Mouse (Mus musculus) gastrocnemius, postnatal 14 days (tissue): ENCODE measurements around the gene Kcnh6. TPM values are rescaled to one million over a fixed set of nuclear protein-coding genes. Genes with fewer than 3 reads are reported as not detected.
"Not testable (repeated sequence)": the region's sequence is repeated elsewhere in the genome, so short reads cannot be mapped to it uniquely, and the experiment has no call there.

ENCODE experiments used
- DNase-seq: peaks from one replicate; pipeline ENCODE4 v3.0.0; 2021; ENCODE audit warnings: mixed read lengths
- intact Hi-C: fragments of 180-260 bp; cut with DNase I; formaldehyde crosslinking; loops from one replicate; pipeline ENCODE4 v1.15.1; 2025; ENCODE audit warnings: low total_unique reads
- total RNA-seq, 2 experiments: library from RNA; stranded (reverse); gene quantifications; 2 replicates each; pipeline ENCODE4 v1.2.3; 2021

The Kcnh6 gene
- total RNA-seq, 2 experiments from 2014 or later, result not detected

DNA sequence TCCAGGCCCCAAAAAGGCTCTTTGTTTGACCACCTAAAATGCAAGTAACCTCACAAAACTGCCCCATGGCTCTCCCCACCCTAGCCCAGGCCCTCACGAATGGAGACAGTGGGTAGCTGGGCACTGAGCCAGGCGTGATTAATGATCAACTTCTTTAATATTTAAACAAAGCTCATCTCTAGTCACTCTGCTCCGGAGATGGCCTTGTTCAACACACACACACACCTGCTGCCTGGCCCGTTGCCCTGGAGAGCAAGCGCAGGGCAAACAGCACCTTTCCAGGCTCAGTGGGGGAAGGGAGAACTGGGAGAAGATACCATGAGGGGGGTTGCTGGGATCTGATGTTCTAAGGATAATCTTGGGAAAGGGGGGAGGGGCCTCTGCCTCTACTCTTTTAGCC is 2.0 kb upstream of the Kcnh6 start:
- no peak for DNase-seq
- intact Hi-C loops, result no loop called here

DNA sequence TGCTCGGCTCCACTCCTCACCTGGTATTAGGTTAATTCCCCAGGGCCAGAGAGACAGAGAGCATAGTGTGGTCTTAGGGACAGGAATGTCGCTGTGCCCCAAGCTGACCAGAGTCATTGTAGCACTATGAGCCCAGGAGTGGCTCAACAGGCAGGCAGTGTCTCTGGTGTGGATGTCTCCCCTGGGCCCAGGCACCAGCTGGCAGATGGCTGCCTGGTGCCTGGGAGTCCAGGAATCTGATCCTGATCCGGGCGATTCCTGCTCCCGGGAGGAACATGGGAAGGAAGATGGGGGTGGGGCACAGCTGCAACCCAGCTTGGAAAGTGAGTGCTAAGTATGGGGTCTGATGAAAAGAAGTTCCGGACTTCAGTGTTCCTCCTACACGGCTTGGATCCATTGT is 4.8 kb downstream of the Kcnh6 start:
- DNase-seq, result no peak
- intact Hi-C loops, result no loop called here

DNA sequence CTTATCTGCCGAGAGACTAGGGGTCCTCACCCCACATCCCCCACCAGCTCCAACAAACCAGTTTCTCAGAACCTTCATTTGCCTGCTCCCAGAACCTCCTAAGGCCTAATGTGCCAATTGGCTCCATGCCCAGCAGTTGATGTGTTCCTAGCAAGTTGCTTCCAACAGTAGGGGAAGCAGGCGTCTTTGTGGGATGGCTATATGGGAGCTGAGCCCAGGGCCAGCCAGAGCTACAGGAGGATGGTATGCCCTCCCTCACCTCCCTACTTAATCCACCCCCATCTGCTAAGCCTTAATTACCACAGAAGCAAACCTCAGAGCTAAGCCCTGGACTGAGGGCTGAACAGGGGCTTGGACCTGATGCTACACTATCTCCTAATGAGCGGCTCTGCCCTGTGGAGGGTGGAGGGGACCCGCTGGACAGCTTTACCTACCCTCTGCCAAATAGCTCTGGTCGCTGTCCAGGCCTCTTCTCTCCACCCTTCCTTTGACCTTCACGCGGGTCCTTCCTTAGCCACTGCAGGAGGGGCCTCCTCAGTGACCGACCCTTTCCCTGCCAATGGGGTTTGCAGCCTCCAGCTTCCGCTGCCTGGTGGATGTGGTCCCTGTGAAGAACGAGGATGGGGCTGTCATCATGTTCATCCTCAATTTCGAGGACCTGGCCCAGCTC is 5.8 kb downstream of the Kcnh6 start:
- intact Hi-C loops, result no loop called here
- peak; percentile 56 for DNase-seq

DNA sequence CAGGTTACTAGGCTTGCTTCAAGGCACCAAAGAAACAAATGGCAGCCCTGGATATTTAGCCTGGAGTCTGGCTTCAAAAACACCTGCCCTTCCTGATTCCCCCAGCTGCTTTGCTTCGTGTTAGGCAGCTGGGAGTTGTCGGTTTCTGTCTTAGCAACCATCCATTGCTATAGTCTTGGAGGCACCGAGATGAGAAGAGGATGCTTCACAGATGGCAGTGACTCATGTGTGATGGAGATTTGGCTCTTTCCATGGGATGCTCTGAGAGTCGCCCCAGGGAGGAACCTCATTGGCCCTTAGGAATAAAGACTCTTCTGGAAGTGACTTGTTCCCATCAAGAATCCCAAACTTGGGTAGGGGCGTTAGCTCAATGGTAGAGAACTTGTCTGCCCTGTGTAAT is 8.5 kb downstream of the Kcnh6 start:
- DNase-seq, result no peak
- intact Hi-C loops, result no loop called here

DNA sequence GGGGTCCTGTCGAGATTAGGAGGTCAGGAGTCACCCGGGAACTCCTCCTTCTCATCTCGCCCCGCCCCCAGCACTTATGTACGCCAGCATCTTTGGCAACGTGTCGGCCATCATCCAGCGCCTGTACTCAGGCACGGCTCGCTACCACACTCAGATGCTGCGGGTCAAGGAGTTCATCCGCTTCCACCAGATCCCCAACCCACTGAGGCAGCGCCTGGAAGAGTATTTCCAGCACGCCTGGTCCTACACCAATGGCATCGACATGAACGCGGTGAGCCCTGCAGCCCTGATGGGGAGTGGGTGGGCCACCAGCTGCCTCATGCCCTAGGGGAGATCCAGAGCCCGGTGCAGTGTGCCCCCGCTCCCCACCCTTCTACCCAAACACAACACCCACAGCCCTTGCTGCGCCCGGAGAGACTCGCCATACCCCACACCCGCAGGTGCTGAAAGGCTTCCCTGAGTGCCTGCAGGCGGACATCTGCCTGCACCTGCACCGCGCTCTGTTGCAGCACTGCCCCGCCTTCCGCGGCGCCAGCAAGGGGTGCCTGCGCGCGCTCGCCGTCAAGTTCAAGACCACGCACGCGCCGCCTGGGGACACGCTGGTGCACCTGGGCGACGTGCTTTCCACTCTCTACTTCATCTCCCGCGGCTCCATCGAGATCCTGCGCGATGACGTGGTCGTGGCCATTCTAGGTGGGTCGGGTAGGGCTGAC is 12.3 kb downstream of the Kcnh6 start:
- no peak for DNase-seq
- intact Hi-C loops, result no loop called here

DNA sequence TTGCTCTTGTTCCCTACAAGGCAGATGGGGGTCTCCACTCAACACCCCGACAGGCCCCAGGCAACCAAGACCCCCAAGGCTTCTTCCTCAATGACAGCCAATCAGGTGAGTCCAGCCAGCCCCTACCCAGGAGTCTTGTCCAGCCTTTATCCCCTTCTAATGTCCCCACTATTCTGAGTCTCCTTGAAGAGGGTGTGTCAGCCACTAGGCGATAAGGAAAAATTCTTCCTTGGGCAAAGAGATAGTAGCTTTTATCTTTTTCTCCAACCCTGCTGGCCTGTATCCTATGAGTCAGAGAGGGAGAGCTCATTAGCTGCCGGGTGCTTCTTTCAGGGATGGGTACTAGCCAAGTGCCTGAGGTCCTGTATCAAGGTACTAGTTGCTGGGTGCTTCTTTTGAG is 17.9 kb downstream of the Kcnh6 start:
- no peak for DNase-seq
- intact Hi-C loops, result loop anchor here (2.0 kb wide), 2 partner anchors 25 to 99 kb away; no protein-coding TSS in a partner anchor

DNA sequence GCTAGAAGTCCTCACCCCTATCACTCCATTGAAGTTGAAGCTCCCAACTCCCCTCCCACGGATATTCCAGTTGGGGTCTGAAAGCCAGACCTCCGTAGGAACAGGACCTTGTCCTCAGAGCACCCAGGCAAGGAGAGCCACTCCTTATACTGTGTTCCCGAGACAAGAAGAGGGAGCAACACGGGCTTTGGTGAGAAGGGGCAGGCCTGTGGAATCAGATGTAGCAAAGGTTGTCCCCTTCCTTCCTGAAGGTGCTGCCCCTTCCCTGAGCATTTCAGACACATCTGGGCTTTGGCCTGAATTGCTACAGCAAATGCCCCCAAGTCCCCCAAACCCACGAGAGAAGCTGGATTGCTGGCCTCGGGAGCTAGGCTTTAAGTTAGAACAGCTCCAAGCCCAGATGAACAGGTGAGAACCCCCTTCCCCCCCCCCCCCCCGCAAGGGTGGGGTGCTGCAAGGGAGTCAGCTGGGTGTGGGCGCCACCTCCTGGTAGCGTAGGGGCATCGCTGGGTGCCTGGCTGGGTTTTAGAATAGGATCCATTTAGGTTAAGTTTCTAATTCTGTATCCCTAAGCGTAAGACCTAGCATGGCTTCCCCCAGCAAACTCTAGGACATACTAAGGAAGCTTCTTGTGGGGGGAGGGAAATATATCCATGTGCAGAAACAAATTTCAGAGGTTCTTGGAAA is 18.7 kb downstream of the Kcnh6 start:
- peak; percentile 55 for DNase-seq
- intact Hi-C loops, result loop anchor here (2.0 kb wide), 2 partner anchors 26 to 100 kb away; no protein-coding TSS in a partner anchor

DNA sequence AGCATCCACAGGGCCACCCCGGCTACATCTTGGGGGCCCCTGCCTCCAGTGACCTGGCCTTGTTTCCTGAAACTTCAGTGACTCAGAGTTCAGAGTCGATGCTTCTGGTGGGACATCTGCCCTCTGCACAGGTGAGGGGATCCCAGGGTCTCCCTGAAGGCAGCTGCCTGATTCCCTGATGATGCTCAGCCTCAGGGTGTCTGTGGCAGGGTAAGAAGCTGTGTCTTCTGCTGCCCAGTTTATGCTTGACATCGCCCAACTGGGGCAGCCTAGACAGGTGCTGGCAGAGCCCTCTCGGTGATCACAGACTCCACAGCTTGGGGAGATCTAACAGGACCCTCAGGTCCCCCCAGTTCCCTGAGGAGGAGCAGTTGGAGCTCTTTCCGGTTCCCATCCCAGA is 19.7 kb downstream of the Kcnh6 start:
- no peak for DNase-seq
- intact Hi-C loops, result loop anchor here (2.0 kb wide), 2 partner anchors 27 to 101 kb away; no protein-coding TSS in a partner anchor

DNA sequence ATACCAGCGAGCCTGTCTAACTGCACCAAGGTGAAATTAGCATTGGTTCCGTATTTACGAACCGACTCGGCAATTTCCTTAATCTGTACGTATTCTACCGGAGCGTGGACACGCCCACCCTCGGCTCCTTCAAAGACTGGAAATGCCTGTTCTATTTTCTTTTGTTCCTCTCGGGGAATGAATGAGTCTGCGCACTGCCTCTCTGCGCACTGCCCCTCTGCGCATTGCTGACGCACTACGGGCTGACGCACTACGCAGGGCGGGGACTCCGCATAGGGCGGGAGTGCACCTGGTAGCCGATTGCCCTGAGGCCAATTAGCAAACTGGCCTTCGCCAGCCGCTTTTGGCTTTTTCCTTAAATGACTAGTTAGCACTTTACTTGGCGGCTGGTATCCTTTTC is 24.1 kb downstream of the Kcnh6 start:
- intact Hi-C loops, DNase-seq: not testable (repeated sequence)

DNA sequence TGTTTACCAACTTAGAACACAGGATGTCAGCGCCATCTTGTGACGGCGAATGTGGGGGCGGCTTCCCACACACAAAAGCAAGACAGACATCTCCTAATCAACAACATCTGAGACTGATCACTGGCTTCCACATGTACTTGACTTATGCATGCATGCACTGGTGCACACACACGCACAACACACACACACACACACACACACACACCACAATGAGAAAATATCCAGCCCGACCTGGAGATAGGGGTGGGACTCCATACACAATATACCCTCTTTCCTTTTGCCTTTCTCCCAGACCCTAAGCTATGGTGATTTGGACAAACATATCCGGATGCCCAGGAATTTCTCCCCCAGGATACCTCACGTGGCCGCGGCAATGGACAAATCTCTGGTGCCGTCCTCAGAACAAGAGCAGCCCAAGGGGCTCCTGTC is 25.6 kb downstream of the Kcnh6 start:
- intact Hi-C loops, result no loop called here
- no peak for DNase-seq

DNA sequence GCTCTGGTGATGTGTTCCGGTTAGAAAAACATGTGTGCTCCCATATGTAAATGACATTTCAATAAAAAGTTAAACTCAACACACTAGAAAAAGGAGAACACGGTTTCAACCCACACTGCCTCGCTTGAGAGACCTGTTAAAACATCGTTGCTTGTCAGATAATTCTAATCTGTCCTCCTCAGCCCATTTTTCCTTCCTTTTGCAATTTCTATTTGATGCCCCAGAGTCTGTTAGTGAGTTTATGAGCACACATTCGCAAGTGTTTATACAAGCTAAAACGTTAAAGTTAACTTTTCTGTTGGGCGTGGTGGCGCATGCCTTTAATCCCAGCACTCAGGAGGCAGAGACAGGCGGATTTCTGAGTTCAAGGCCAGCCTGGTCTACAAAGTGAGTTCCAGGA is 27.1 kb downstream of the Kcnh6 start:
- DNase-seq, result no peak
- intact Hi-C loops, result no loop called here

DNA sequence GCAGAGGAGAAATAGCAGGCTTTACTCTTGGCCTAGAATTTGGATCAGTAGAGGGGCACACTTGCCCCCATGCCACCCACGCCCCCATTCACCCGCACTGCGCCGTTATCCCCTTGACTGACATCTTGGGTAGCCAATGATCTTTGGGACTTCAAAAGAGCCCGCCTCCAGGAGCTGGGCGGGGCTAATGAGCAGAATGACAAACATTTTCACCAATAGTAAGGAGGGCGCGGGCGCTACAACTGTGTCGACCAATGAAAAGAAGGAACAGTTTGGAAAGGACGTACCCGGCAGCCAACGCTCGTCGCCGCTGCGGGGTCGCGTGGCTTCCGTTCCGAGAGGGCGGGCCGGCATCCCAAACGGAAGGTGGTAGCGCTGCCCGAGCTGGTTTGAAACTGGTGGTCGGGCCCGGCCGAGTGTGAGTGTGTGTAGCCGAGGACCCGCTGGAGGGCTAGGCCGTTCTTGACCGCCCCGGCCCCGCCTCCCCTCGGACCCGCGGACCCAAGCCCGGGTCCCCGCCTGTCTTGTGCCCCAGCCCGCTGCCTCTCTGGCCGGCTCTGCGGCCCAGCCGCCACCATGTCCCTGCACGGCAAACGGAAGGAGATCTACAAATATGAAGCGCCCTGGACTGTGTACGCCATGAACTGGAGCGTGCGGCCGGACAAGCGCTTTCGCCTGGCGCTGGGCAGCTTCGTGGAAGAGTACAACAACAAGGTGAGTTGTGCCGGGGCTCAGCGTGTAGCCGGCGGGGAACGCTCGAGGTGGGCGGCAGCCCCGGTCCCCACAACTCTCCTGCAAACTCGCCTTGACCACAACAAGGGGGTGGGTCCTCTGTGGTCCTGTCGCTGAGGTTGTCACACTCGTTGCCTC is 28.9 kb downstream of the Kcnh6 start, which contains the start of gene Dcaf7:
Gene Dcaf7, plus strand, starts transcription at position 325 of the 870 bp plus-strand sequence.
- intact Hi-C loops, result no loop called here
- DNase-seq, result peak; percentile 95

DNA sequence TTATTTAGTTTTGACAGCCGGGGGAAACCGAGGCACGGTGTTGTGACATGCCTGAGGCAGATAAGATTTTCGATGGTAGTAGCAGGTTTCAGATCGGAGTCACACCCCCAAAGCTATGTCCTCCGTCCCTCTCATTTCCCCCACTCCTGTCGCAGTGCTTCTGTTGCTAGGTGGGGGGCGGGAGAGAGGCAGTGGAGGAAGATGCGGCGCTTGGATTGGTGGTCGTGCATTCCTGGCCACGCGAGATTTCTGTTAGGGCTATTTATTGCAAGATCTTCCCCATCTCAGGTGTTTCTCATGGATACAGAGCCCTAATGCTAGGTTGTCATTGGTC is 29.5 kb downstream of the Kcnh6 start:
- DNase-seq, result no peak
- intact Hi-C loops, result no loop called here

DNA sequence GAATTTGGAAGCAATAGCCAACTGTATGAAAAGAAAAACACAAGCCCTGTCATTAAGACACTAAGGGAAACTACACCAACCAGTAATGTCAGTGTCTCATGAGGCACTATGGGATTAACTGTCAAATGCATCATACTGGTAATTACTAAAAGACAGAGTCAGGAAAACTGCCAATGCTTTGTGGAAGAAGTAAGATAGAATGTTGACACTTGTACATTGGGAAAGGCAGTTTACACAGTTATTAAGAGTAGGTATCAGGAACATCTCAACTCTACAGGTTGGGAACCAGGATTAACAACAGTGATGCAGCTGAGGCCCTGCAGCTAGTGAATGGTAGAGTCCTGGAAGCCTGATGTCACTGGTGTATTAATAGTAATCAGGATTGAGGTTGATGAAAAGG is 36.4 kb downstream of the Kcnh6 start:
- no peak for DNase-seq
- intact Hi-C loops, result no loop called here

DNA sequence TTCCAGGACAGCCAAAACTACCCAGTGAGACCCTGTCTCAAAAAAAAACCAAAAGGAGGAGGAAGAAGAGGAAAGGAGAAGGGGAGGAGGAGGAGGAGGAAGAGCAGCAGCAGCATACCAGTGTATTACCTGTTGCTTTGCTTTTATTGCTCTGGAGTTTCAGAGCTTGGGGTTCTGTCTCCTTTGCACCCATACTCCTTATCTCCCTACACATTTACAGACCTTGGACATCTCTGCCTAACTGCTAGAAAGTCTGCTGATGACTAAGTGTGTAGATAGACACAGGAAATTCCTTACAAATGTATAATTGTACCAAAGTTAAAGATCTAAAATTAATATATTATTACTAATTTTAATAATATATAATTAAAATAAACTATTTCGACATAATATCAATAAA is 37.3 kb downstream of the Kcnh6 start:
- intact Hi-C loops, result no loop called here
- no peak for DNase-seq

DNA sequence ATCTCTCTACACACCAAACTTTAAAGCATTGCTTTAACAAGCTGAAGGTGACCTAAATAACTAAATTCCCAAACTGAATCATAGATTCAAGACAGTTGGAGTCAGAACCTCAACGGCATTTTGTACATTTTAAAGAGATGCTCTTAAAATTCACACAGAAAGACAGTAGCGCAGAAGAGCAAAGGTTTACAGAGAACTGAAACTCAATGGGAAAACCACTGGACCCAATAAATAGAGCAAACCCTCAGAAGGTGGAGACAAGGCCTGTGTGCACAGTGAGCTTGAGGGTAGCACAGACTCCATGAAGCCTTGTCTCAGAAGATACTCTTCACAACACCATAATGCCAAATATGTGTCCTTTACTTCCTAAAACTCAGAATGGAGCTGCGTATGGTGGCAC is 37.9 kb downstream of the Kcnh6 start:
- intact Hi-C loops, result no loop called here
- no peak for DNase-seq

DNA sequence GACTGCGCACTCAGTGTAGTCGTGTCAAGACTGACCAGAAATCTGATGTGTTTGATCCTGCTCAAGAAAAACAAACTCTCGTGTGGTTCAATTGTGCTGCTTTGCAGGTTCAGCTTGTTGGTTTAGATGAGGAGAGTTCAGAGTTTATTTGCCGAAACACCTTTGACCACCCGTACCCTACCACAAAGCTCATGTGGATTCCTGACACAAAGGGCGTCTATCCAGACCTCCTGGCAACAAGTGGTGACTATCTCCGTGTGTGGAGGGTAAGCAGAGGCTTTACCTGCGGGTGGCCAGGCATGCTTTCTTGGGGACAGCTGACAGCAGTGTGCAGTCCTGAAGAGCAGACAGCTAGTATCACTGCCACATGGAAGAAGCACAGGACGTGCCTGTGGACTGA is 38.7 kb downstream of the Kcnh6 start:
- intact Hi-C loops, result no loop called here
- DNase-seq, result no peak

DNA sequence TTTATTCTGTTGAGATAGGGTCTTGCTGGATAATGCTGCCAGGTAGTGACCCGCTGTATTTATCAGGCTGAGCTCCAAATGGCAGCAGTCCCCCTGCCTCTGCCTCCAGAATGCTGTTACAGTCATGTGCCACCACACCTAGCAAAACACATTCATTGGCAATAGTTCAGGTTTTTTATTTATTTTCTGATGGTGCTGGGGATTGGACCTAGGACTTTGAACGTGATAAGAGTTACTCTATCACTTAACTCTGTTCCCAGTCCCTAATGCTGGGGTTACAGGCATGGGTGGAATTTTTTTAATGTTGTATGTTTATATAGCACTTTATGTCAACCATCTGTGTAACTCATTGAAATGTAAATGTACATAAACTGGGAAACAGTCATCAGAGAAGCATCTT is 46.0 kb downstream of the Kcnh6 start:
- intact Hi-C loops, result no loop called here
- DNase-seq, result no peak

DNA sequence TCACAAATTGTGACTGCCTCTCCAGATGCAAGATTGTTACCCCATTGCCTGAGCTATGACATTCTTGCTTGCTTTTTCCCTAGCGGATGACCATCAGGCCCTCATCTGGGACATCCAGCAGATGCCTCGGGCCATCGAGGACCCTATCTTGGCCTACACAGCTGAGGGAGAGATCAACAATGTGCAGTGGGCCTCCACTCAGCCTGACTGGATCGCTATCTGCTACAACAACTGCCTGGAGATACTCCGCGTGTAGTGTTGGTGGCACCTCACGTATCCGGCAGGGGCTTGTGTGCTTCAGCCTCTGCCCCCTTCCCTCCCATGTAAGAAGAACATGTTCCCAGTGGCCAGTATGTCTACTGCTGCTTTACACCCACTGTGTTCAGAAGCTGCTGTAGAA is 46.7 kb downstream of the Kcnh6 start:
- DNase-seq, result no peak
- intact Hi-C loops, result no loop called here

DNA sequence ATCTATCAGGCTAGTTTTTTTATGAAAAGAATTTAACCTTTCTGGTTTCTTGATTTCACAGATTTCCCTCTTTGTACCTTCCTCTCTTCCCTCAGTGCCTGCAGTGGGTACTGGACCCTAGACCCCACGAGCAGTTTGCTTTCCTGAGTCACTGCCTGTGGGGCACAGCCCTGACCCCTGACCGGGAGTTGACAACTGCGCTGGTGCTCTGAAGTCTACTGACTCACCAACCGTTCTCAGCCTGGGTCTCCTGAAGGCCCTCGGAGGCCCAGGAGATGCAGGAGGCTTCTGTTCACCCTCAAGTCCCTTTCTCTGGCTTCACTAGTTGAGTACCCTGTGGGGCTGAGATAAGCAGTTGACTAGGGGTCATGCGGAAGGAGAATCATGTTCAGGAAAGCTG is 47.4 kb downstream of the Kcnh6 start:
- intact Hi-C loops, result no loop called here
- no peak for DNase-seq
